Mouse (Mus musculus): ENCODE measurements around the gene Itgb5.
A peak's percentile ranks its signal among the peaks of the same experiment; 100 is the strongest.

Gene Itgb5

DNA sequence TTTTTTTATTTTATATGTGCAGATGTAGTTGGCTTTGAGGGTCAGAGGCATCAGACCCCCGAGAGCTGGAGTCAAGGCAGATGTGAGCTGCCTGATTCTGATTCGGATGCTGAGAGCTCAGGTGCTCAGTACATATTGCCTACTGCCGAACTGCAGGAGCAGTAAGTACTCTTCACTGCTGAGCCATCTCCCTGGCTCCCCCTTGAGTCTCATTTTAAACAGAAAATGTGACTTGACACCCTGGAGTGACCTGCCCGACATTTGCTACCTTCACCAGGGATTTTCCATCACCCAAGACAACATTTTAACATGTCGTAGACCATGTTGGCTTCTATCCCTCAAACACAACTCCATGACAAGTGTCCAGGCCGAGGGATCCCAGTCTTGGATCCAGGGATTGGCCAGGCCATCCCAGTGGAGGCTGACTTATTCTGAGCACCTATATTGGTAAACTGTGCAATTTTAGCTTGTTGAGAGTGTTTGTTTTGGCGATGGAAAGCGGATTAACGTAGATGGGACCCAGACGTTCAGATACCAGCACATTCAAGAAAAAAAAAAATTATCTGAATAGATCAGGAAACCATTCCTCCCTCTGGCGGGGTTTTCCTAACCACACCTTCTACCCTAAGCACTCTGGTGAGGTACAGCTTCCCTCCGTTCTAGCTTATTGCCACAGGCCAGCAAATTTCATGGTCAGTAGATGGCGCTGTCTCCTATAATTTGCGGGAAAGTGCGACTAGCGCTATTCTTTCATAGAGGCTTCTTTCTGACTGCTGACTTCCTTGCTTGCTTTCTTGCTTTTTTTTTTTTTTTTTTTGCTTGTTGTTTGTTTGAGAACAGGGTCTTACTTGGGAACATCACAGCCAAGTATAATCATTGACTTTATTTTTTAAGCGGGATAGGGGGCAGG is 8.9 kb upstream of the Itgb5 start:
- TF ChIP-seq GATA4 (IDR thresholded peaks at IDR 0.05; ENCODE audit: insufficient replicate concordance, low read length), result no peak

DNA sequence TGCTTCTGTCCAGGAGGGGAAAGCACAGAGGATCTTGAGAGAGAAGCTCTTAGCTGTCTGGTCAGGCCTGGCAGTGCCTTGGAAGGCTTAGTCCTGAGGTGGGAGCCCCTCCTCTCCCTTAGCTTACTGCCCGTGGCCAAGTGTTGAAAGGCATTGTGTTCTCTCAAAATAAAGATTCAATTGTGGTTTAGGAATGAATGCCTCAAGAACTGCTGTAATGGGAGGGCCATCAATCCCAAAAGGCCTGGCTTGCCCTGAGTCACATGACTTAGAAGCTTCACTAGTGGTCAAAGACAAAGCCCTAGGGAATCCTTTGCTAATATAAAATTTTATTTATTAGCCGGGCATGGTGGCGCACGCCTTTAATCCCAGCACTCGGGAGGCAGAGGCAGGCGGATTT is 4.9 kb upstream of the Itgb5 start:
- TF ChIP-seq GATA4 (IDR thresholded peaks at IDR 0.05; ENCODE audit: insufficient replicate concordance, low read length), result no peak

DNA sequence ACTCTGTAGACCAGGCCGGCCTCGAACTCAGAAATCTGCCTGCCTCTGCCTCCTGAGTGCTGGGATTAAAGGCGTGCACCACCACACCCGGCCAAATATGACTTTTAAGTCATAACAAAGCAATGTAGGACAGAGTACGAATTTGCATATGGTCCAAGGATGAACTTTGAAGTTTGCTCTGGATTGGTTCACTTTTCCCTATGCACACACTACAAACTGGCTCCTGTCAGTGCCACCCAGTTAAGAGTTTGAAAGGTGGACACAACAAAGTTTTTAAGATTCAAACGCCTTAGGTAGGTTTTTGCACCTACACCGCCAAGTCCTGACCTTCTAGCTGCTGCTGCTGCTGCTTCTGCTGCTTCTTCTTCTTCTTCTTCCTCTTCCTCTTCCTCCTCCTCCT is 969 bp upstream of the Itgb5 start:
- TF ChIP-seq GATA4 (IDR thresholded peaks at IDR 0.05; ENCODE audit: insufficient replicate concordance, low read length), result no peak

DNA sequence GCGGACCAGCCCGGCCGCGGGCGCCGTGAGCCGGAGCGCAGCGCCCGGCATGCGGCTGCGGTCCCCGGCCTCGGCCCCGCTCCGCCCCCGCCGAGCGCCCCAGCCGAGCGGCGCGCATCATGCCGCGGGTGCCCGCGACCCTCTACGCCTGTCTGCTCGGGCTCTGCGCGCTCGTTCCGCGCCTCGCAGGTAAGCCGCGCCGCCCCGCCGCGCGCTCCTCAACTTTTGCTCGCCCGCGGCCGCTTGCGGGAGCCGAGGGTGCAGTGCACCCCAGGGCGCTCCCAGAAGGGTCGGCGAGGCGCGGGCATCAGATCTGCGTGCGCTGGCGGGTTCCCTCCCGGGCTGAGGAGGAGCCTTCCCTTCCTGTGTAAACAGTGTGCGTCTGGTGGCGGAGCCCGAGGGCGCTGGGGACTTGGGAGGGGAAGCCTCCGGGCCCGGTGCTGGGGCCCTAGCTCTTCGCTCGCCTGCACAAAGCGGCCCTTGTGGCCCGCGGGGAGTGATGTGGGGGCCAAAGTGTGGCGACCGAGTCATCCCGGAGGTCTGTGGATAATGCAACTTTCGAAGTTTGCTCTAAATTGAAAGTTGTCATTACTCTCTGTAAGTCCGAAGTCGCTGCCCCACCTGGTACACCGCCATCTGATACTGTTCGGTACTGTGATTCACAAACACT is 512 bp downstream of the Itgb5 start:
- no peak for TF ChIP-seq GATA4 (IDR thresholded peaks at IDR 0.05; ENCODE audit: insufficient replicate concordance, low read length)

DNA sequence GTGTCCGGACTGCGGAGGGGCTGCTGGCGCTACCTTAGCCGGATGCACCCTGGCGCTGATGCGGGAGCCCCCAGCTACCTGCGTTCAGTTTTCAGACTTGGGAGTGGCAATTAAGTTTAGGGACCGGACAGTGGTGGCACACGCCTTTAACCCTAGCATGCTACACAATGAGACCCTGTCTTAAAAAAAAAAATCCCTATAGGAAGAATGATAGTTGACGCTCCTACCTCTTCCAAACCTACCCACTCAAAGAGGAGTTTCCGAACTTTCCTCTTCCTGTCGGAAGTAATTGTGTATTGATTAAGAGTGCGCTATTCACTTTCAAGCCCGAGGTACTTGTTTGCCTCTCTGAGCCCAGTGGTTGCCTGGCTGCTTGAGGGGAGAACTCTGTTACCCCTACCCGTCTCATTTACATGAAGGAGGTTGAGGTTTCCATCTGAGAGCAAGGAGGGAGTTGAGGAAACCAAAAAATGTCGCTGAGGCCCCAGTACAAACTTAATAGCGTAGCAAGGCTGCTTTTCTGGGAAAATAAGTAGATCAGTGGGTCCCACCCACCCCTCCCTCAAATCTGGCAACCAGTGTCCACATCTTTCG is 1.1 kb downstream of the Itgb5 start:
- no peak for TF ChIP-seq GATA4 (IDR thresholded peaks at IDR 0.05; ENCODE audit: insufficient replicate concordance, low read length)

DNA sequence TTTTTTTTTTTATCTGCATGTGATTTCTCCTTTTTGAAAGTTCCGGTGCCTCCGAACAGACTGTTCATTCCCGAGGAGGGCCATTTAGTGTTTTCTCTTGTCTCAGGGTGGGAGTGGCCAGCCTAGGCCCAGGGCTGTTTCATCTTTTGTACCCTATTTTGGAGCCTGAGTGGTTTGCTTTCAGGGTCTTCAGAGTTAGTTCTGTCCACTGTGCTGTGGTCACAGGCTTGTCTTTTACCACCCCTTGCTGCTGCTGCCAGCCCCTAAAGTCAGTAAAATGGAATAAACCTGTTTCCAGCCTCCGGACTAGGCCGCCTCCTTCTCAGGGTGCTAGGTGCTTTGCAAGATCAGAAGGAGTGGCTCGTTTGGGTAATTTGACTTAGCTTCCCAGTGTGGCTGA is 2.6 kb downstream of the Itgb5 start:
- TF ChIP-seq GATA4 (IDR thresholded peaks at IDR 0.05; ENCODE audit: insufficient replicate concordance, low read length), result no peak

DNA sequence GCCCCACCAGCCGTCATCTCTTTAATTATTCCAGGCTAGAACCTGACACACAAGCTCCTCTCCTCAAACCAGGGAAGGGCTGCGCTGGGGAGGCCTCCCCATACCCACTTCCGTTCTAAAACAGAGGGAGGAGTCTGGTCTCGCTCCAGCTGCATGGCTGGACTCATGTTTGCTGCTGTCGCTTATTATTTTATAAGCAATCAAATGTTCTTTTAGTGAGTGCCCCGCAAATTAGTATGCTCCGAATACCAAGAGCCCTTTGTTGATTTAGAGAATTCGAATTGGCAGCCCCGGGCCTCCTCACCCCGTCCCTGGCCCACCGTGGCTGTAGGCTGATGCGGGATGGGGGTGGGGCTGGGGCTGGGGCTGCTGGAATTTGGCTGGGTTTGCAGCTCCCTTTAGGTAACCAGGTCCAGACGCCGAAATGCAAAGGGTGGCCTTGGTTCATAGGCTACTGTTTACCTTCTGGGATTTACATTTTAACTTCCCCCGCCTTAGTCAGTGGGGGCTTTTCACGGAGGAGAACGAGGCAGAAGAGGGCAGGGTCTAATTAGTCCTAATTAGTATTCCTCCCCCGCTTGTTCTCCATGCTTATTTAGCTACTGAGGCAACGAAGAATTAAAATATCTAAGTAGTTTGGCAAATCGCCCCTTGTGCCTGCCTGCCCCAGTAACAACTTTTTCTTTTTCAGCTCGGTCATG is 3.4 kb downstream of the Itgb5 start:
- no peak for TF ChIP-seq GATA4 (IDR thresholded peaks at IDR 0.05; ENCODE audit: insufficient replicate concordance, low read length)

DNA sequence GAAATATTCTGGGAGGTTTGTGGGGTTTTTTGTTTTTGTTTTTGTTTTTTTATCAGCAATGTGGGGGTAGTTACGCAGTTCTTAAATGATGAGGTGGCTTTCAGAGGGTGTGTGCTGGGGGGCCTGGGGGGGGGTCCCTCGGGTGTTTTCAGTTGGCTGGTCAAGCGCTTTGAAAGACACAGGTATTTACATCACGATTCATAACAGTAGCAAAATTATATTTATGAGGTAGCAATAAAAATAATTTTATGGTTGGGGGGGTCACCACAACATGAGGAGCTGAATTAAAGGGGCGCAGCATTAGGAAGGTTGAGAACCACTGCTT is 3.9 kb downstream of the Itgb5 start:
- TF ChIP-seq GATA4 (IDR thresholded peaks at IDR 0.05; ENCODE audit: insufficient replicate concordance, low read length), result no peak

DNA sequence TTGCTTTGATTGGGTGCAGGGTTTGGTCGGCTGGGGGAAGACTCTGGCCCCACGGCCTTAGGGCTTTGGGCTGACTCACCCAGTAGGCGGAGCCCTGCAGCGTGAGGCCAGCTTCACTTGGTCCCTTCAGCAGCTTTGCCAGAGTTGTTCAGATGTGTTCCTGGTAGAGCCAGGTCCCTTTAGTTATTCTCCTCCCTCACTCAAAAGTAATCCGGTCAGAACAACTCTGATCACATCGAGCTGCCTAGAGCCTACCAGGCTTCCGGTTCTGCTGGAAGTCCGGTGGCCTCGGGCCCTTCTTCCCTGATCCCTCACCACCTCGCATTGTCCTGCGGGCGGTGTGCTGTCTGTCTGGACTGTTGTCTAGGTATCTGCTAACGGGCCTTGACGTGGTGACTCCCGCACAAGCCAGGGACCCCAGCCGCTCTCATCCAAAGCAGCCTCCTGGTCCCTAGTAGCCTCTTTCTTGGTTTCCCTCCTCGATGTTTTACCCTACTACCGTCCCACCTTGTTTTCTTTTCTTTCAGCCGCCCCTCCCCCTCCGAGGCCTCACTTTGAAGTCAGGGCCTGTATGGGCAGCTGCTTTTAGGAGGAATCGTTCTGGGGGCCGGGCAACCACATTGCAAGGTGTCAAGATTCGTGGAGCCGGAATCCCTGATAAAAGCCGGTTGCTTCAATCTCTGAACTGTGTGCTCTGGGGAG is 4.5 kb downstream of the Itgb5 start:
- TF ChIP-seq GATA4 (IDR thresholded peaks at IDR 0.05; ENCODE audit: insufficient replicate concordance, low read length), result no peak

DNA sequence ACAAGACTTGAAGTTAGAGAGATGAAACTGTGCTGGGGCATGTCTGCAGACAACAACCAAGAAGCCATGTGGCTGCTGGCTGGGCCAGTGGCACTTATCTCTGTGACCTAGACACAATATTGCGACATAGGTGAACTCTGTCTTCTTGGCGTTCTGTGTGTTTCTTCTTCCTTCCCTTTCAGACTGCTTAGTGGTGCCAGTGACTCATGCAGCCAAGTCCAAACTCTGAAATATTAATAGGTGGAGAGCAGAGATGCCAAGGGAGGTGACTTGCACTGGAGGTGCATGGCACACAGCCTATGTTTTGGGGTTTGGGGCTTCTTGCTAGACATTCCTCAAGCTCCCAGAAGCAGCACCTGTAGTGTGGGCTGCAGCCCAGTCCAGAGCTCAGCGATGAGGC is 7.2 kb downstream of the Itgb5 start:
- peak; percentile 80; the same call in 1 of the 2 replicates for TF ChIP-seq GATA4 (IDR thresholded peaks at IDR 0.05; ENCODE audit: insufficient replicate concordance, low read length)

DNA sequence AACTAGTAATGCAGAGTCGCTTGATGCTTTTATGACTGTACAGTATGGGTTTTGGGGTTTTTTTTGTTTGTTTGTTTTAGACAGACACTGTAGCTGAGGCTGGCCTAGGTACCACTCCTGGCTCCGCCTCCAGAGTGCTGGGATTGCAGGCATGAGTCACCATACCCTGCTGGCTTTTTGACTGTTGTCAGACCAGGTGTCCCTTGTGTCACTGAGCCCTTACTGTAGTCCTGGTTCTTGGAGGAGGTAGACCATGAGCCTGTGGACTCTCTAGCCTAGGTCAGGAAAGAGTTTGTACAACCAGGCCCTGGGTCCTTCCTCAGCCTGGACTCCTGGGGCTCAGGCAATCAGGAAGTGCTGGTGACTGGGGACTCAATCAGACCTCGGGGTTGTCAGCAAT is 7.7 kb downstream of the Itgb5 start:
- TF ChIP-seq GATA4 (IDR thresholded peaks at IDR 0.05; ENCODE audit: insufficient replicate concordance, low read length), result no peak

DNA sequence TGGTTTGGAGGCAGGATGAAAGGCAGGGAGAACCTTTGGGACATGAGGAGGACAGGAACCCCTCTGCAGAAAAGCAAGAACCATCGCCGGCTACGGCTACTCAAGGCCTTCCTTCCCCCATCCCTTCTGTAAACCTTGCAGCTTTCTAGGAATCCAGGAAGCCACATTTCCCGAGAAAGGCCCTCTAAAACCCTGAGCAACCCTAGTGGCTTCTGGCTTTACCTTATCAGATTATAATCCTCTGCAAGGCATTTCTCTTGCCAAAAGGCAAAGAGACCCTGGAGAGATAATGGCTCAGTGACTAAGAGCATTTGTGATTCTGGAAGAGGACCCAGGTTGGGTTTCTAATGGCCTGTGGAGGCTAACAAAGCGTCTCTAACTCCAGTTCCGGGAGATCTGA is 11.2 kb downstream of the Itgb5 start:
- no peak for TF ChIP-seq GATA4 (IDR thresholded peaks at IDR 0.05; ENCODE audit: insufficient replicate concordance, low read length)

DNA sequence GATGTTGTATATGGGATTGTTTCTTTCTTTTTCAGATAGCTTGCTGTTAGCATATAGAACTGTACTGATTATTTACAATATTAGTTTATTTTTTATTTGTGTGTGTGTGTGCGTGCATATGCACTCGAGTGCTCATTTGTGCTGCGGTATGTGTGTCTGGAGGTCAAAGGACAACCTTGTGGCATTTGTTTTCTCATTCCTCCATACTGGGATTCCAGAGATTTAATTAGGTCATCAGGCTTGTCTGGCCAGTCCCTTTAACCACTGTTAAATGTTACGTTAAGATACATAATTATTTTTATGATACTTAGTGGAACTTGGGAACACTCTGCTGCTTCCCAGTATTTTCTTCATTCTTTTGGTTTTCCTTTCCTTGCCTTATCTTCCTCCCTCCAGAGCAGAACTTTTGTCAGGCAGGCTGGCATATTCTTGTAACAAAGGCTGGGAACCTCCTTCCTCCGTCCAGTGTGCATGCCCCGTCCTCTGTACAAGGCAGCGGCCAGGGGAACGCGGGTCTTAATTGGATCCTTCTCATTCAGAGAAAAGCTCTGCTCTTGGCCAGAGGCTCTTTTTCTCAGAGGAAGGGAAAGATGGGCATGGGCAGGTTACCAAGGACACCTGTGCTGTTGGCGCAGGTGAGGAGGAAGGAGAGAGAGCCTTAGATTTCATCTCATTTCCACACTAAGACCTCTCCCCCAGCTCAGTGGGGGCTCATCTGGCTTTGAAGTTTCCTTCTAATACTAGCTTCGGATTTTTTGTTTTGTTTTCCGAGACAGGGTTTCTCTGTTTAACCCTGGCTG is 12.8 kb downstream of the Itgb5 start:
- TF ChIP-seq GATA4 (IDR thresholded peaks at IDR 0.05; ENCODE audit: insufficient replicate concordance, low read length), result no peak

DNA sequence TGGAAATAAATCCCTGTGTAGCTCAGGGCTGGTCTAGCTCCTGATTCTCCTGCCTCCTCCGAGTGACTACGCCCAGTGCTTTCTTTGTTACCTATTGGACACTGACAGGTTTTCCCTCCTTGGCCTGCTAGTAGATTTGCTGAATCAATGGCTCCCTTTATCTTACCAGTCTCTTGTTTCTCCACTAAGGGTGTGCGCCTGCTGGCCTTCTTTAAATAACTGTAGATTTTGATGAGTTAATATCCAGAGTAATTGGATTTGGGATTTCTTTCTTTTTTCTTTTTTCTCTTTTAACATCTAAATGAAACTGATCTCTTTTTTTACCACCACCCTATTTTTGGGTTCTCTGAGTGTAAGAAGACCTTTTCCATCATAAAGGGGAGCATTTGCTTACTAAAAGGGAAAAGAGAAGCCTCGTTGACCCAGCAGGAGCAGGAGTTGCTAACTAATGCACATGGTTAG is 14.7 kb downstream of the Itgb5 start:
- TF ChIP-seq GATA4 (IDR thresholded peaks at IDR 0.05; ENCODE audit: insufficient replicate concordance, low read length), result no peak

All from liver, adult (tissue).